12 mouse cellular contexts compared by ENCODE assay signal in the genomic region with DNA sequence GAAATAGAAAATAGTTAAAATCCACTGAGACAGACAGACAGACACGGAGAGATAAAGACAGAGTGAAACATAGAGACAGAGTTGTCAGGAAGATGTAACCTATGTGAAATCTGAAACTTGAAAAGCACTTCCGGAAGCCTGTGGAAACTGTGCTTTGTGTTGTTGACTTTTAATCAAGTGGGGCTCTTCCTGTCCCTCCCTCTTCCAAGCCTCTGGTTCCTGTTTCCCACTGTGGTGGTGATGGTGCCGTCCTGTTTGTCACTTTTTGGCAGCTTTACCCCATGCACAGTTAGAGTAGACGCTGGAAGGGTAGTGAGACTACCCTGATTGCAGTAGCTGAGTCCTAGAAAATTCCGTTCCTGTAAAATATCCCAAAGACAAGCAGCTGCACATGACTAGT. TPM values are rescaled to one million over a fixed set of nuclear protein-coding genes. Genes with fewer than 3 reads are reported as not detected.
DNase-seq lines count a peak whose midpoint lies in the region; ATAC-seq lines count a peak whose summit lies in the region.
"Had no signal": no experiment of that assay in that cellular context is flagged by ENCODE, and none has a peak within 500 bp of the region (broad histone marks: within the 10 kb centered on the region; RNA-seq: fewer than 3 reads in every experiment).

No protein-coding gene starts in this region.

- H3K27me3 ChIP-seq in hindbrain, embryonic 12.5 days = peaks cover 77% of the 10 kb centered on the region
- peaks cover 21% of the 10 kb centered on the region for H3K27me3 ChIP-seq in hindbrain, embryonic 16.5 days (replicated peaks; ENCODE audit: control insufficient read depth, insufficient read depth, low read length)
- H3K27me3 ChIP-seq in neural tube, embryonic 12.5 days (replicated peaks) = peaks cover 48% of the 10 kb centered on the region
- peaks cover 46% of the 10 kb centered on the region for H3K27me3 ChIP-seq in neural tube, embryonic 15.5 days (replicated peaks)
- H3K27me3 ChIP-seq in midbrain, embryonic 14.5 days (ENCODE audit: control insufficient read depth, insufficient read depth, low read length) = peaks cover 33% of the 10 kb centered on the region
- H3K27me3 ChIP-seq: liver, embryonic 12.5 days had no signal

- no peaks in the 10 kb centered on the region for H3K36me3 ChIP-seq in hindbrain, embryonic 12.5 days
- no peaks in the 10 kb centered on the region for H3K36me3 ChIP-seq in hindbrain, embryonic 16.5 days (ENCODE audit: control insufficient read depth, insufficient read depth, low read length)
- no peaks in the 10 kb centered on the region for H3K36me3 ChIP-seq in neural tube, embryonic 12.5 days
- no peaks in the 10 kb centered on the region for H3K36me3 ChIP-seq in neural tube, embryonic 15.5 days
- no peaks in the 10 kb centered on the region for H3K36me3 ChIP-seq in midbrain, embryonic 14.5 days (ENCODE audit: control insufficient read depth, insufficient read depth, low read length)
- H3K36me3 ChIP-seq: liver, embryonic 12.5 days had no signal

- no peaks in the 10 kb centered on the region for H3K9me3 ChIP-seq in hindbrain, embryonic 12.5 days (replicated peaks)
- no peaks in the 10 kb centered on the region for H3K9me3 ChIP-seq in hindbrain, embryonic 16.5 days (ENCODE audit: control insufficient read depth, low read length)
- no peaks in the 10 kb centered on the region for H3K9me3 ChIP-seq in neural tube, embryonic 12.5 days
- no peaks in the 10 kb centered on the region for H3K9me3 ChIP-seq in neural tube, embryonic 15.5 days (replicated peaks)
- H3K9me3 ChIP-seq in midbrain, embryonic 14.5 days (ENCODE audit: control insufficient read depth, low read length) = no peaks in the 10 kb centered on the region
- H3K9me3 ChIP-seq: liver, embryonic 12.5 days had no signal

- intact Hi-C loops in left cerebral cortex, postnatal 14 days (cut with DNase I) = no loop called here

- peak; percentile 47 for ATAC-seq in hindbrain, embryonic 12.5 days (ENCODE audit: low FRiP score)
- no peak for ATAC-seq in hindbrain, embryonic 16.5 days
- ATAC-seq in neural tube, embryonic 12.5 days (ENCODE audit: low FRiP score, low read depth) = 0 out of 2 replicates have a peak, but pooled peaks have one; percentile 49
- no peak for ATAC-seq in neural tube, embryonic 15.5 days (ENCODE audit: low FRiP score)
- peak; percentile 52 for ATAC-seq in granulocyte monocyte progenitor cell, adult 5-6 weeks (replicated peaks; ENCODE audit: poor library complexity, severe bottlenecking)
- 0 out of 2 replicates have a peak, but pooled peaks have one; percentile 3 for ATAC-seq in midbrain, embryonic 14.5 days (ENCODE audit: low FRiP score, low TSS enrichment)
- ATAC-seq: liver, embryonic 12.5 days had no signal

- peaks cover 28% of the 10 kb centered on the region for H3K4me1 ChIP-seq in hindbrain, embryonic 12.5 days
- no peaks in the 10 kb centered on the region for H3K4me1 ChIP-seq in hindbrain, embryonic 16.5 days (ENCODE audit: control insufficient read depth, insufficient read depth, low read depth, low read length)
- peaks cover 6% of the 10 kb centered on the region; the same call in 1 of the 2 replicates for H3K4me1 ChIP-seq in neural tube, embryonic 12.5 days
- H3K4me1 ChIP-seq in neural tube, embryonic 15.5 days = peaks cover 10% of the 10 kb centered on the region
- peaks cover 14% of the 10 kb centered on the region for H3K4me1 ChIP-seq in midbrain, embryonic 14.5 days (ENCODE audit: control insufficient read depth, insufficient read depth, low read length)
- H3K4me1 ChIP-seq: liver, embryonic 12.5 days had no signal

- H3K27ac ChIP-seq in hindbrain, embryonic 12.5 days = 0 out of 2 replicates have a peak overlapping the region, but pooled peaks have one; percentile 2
- H3K27ac ChIP-seq in hindbrain, embryonic 16.5 days (ENCODE audit: low read depth, low read length) = no peak overlapping the region
- H3K27ac ChIP-seq in neural tube, embryonic 12.5 days = no peak overlapping the region
- H3K27ac ChIP-seq in neural tube, embryonic 15.5 days (replicated peaks) = no peak overlapping the region
- no peak overlapping the region; the same call in 1 of the 2 replicates for H3K27ac ChIP-seq in midbrain, embryonic 14.5 days (replicated peaks; ENCODE audit: low read depth, low read length)
- H3K27ac ChIP-seq: gastrocnemius, adult 2 months; liver, embryonic 12.5 days; stomach, postnatal 0 days had no signal

- no peak for DNase-seq in midbrain, embryonic 14.5 days
- no peak for DNase-seq in left cerebral cortex, postnatal 14 days (ENCODE audit: low spot score in 2 of 2)
- DNase-seq: cerebellum, postnatal 25 days; gastrocnemius, adult 2 months; heart, postnatal 4 days had no signal

- H3K9ac ChIP-seq in hindbrain, embryonic 12.5 days = no peak overlapping the region
- H3K9ac ChIP-seq in hindbrain, embryonic 16.5 days (ENCODE audit: low read depth, low read length) = no peak overlapping the region
- H3K9ac ChIP-seq in neural tube, embryonic 12.5 days = no peak overlapping the region
- H3K9ac ChIP-seq in neural tube, embryonic 15.5 days (replicated peaks) = no peak overlapping the region
- no peak overlapping the region for H3K9ac ChIP-seq in midbrain, embryonic 14.5 days (replicated peaks; ENCODE audit: low read length)
- H3K9ac ChIP-seq: liver, embryonic 12.5 days had no signal

- H3K4me3 ChIP-seq in hindbrain, embryonic 12.5 days = no peak overlapping the region
- H3K4me3 ChIP-seq in hindbrain, embryonic 16.5 days (ENCODE audit: low read length) = no peak overlapping the region
- H3K4me3 ChIP-seq in neural tube, embryonic 12.5 days = no peak overlapping the region
- H3K4me3 ChIP-seq in neural tube, embryonic 15.5 days (replicated peaks) = no peak overlapping the region
- H3K4me3 ChIP-seq in midbrain, embryonic 14.5 days (replicated peaks; ENCODE audit: low read depth, low read length) = no peak overlapping the region
- H3K4me3 ChIP-seq: gastrocnemius, adult 2 months; liver, embryonic 12.5 days had no signal

- H3K4me2 ChIP-seq in hindbrain, embryonic 12.5 days (replicated peaks) = no peak overlapping the region
- no peak overlapping the region for H3K4me2 ChIP-seq in hindbrain, embryonic 16.5 days (ENCODE audit: low read length)
- H3K4me2 ChIP-seq in neural tube, embryonic 12.5 days (replicated peaks) = no peak overlapping the region
- H3K4me2 ChIP-seq in neural tube, embryonic 15.5 days = no peak overlapping the region
- H3K4me2 ChIP-seq in midbrain, embryonic 14.5 days (ENCODE audit: low read length) = no peak overlapping the region
- H3K4me2 ChIP-seq: liver, embryonic 12.5 days had no signal

- WGBS in hindbrain, embryonic 12.5 days = 34% methylated on average over 5 of the region's 5 CpGs
- 35% methylated on average over 5 of the region's 5 CpGs for WGBS in hindbrain, embryonic 16.5 days
- 37% methylated on average over 5 of the region's 5 CpGs for WGBS in neural tube, embryonic 12.5 days
- WGBS in neural tube, embryonic 15.5 days = 37% methylated on average over 5 of the region's 5 CpGs
- WGBS in midbrain, embryonic 14.5 days = 30% methylated on average over 5 of the region's 5 CpGs

RNA-seq across cellular contexts. Expression of a gene that starts 17.4 kb away (rescaled TPM):
- polyA plus RNA-seq in hindbrain, embryonic 12.5 days (2016; fragmentation: Nextera tagmentation; extraction: Ambion mirVana) = 4.4 and 5.0 TPM in 2 replicates
- polyA plus RNA-seq in hindbrain, embryonic 16.5 days (2015; fragmentation: Nextera tagmentation; extraction: Ambion mirVana) = 4.2 and 5.2 TPM in 2 replicates
- polyA plus RNA-seq in neural tube, embryonic 12.5 days (2016; fragmentation: Nextera tagmentation; extraction: Ambion mirVana) = 4.5 and 4.9 TPM in 2 replicates
- polyA plus RNA-seq in neural tube, embryonic 15.5 days (2015; fragmentation: Nextera tagmentation; extraction: Ambion mirVana) = 5.1 and 9.0 TPM in 2 replicates
- total RNA-seq in granulocyte monocyte progenitor cell, adult 5-6 weeks (2014; fragmentation: Nextera tagmentation) = 19.9 and 23.1 TPM in 2 replicates
- 12.7 and 14.2 TPM in 2 replicates for total RNA-seq in granulocyte monocyte progenitor cell, adult 5-6 weeks (2017)
- 2.2 and 2.7 TPM in 2 replicates for polyA plus RNA-seq in midbrain, embryonic 14.5 days (2014; fragmentation: Nextera tagmentation; extraction: Ambion mirVana)
- total RNA-seq in left cerebral cortex, postnatal 14 days (2021) = 1 to 10 TPM; 8.5 to 8.9 TPM

RNA-seq across cellular contexts. Expression of a gene that starts 36.7 kb away (rescaled TPM):
- polyA plus RNA-seq in hindbrain, embryonic 12.5 days (2016; fragmentation: Nextera tagmentation; extraction: Ambion mirVana) = 53.1 and 56.2 TPM in 2 replicates
- 44.9 and 50.0 TPM in 2 replicates for polyA plus RNA-seq in hindbrain, embryonic 16.5 days (2015; fragmentation: Nextera tagmentation; extraction: Ambion mirVana)
- polyA plus RNA-seq in neural tube, embryonic 12.5 days (2016; fragmentation: Nextera tagmentation; extraction: Ambion mirVana) = 52.4 and 54.5 TPM in 2 replicates
- 47.7 and 50.7 TPM in 2 replicates for polyA plus RNA-seq in neural tube, embryonic 15.5 days (2015; fragmentation: Nextera tagmentation; extraction: Ambion mirVana)
- total RNA-seq in granulocyte monocyte progenitor cell, adult 5-6 weeks (2014; fragmentation: Nextera tagmentation) = 67.7 and 79.0 TPM in 2 replicates
- total RNA-seq in granulocyte monocyte progenitor cell, adult 5-6 weeks (2017) = 56.3 and 57.4 TPM in 2 replicates
- 47.6 and 60.8 TPM in 2 replicates for polyA plus RNA-seq in midbrain, embryonic 14.5 days (2014; fragmentation: Nextera tagmentation; extraction: Ambion mirVana)
- 10 to 100 TPM; 32.6 to 33.9 TPM for total RNA-seq in left cerebral cortex, postnatal 14 days (2021)

Comparison
In these comparisons a context has a peak if more than half of its experiments do, and no peak if none do; other contexts are left out.
1. ATAC-seq: peak in hindbrain, embryonic 12.5 days (single experiment), neural tube, embryonic 12.5 days (single experiment), granulocyte monocyte progenitor cell, adult 5-6 weeks (single experiment) and midbrain, embryonic 14.5 days (single experiment); none in hindbrain, embryonic 16.5 days (single experiment) and neural tube, embryonic 15.5 days (single experiment).